Mouse (Mus musculus): ENCODE measurements at regions not wholly inside any gene's neighbourhood (a gene's known extent, or its start where the extent isn't known, plus 50 kb on each side); places are given as distances from the start of the nearest gene placed in this dataset.

- no peak overlapping the region for H3K27ac ChIP-seq (ENCODE audit: insufficient read depth, low read length)
- H3K4me3 ChIP-seq (ENCODE audit: insufficient read depth, low read length), result no peak overlapping the region
- TF ChIP-seq POLR2A (IDR thresholded peaks at IDR 0.05; ENCODE audit: extremely low read depth, insufficient read depth, low read length), result no peak
- no peak for TF ChIP-seq CTCF (IDR thresholded peaks at IDR 0.05; ENCODE audit: extremely low read depth, insufficient read depth, low read length)
- no peaks in the 10 kb centered on the region for H3K4me1 ChIP-seq (ENCODE audit: control insufficient read depth, insufficient read depth, low read length)
Observed at GRCm38 (mm10) chr4:55741355-55741754, 209.1 kb upstream of the Klf4 start.

- H3K4me1 ChIP-seq (ENCODE audit: control insufficient read depth, insufficient read depth, low read length), result no peaks in the 10 kb centered on the region
- no peak overlapping the region for H3K27ac ChIP-seq (ENCODE audit: insufficient read depth, low read length)
- H3K4me3 ChIP-seq (ENCODE audit: insufficient read depth, low read length), result no peak overlapping the region
- no peak for TF ChIP-seq CTCF (IDR thresholded peaks at IDR 0.05; ENCODE audit: extremely low read depth, insufficient read depth, low read length)
- no peak for TF ChIP-seq POLR2A (IDR thresholded peaks at IDR 0.05; ENCODE audit: extremely low read depth, insufficient read depth, low read length)
Observed at GRCm38 (mm10) chr4:55740062-55740461, 207.8 kb upstream of the Klf4 start.

GRCm38 (mm10) chr4:55738714-55739113, 206.4 kb upstream of the Klf4 start:
- no peak overlapping the region for H3K27ac ChIP-seq (ENCODE audit: insufficient read depth, low read length)
- no peak overlapping the region for H3K4me3 ChIP-seq (ENCODE audit: insufficient read depth, low read length)
- H3K4me1 ChIP-seq (ENCODE audit: control insufficient read depth, insufficient read depth, low read length), result no peaks in the 10 kb centered on the region
- TF ChIP-seq CTCF (IDR thresholded peaks at IDR 0.05; ENCODE audit: extremely low read depth, insufficient read depth, low read length) (no peak), POLR2A (IDR thresholded peaks at IDR 0.05; ENCODE audit: extremely low read depth, insufficient read depth, low read length) (no peak)

GRCm38 (mm10) chr4:55735453-55735852, 203.2 kb upstream of the Klf4 start:
- Histone ChIP-seq H3K4me3 (ENCODE audit: insufficient read depth, low read length) (no peak overlapping the region), H3K4me1 (ENCODE audit: control insufficient read depth, insufficient read depth, low read length) (no peaks in the 10 kb centered on the region), H3K27ac (ENCODE audit: insufficient read depth, low read length) (no peak overlapping the region)
- TF ChIP-seq POLR2A (IDR thresholded peaks at IDR 0.05; ENCODE audit: extremely low read depth, insufficient read depth, low read length), result no peak
- TF ChIP-seq CTCF (IDR thresholded peaks at IDR 0.05; ENCODE audit: extremely low read depth, insufficient read depth, low read length), result no peak

GRCm38 (mm10) chr4:55734331-55734730, 202.1 kb upstream of the Klf4 start:
- Histone ChIP-seq H3K4me3 (ENCODE audit: insufficient read depth, low read length) (no peak overlapping the region), H3K4me1 (ENCODE audit: control insufficient read depth, insufficient read depth, low read length) (no peaks in the 10 kb centered on the region), H3K27ac (ENCODE audit: insufficient read depth, low read length) (no peak overlapping the region)
- no peak for TF ChIP-seq POLR2A (IDR thresholded peaks at IDR 0.05; ENCODE audit: extremely low read depth, insufficient read depth, low read length)
- TF ChIP-seq CTCF (IDR thresholded peaks at IDR 0.05; ENCODE audit: extremely low read depth, insufficient read depth, low read length), result no peak

GRCm38 (mm10) chr4:55733223-55733622, 201.0 kb upstream of the Klf4 start:
- H3K27ac ChIP-seq (ENCODE audit: insufficient read depth, low read length), result no peak overlapping the region
- no peak overlapping the region for H3K4me3 ChIP-seq (ENCODE audit: insufficient read depth, low read length)
- TF ChIP-seq CTCF (IDR thresholded peaks at IDR 0.05; ENCODE audit: extremely low read depth, insufficient read depth, low read length), result no peak
- no peak for TF ChIP-seq POLR2A (IDR thresholded peaks at IDR 0.05; ENCODE audit: extremely low read depth, insufficient read depth, low read length)
- H3K4me1 ChIP-seq (ENCODE audit: control insufficient read depth, insufficient read depth, low read length), result no peaks in the 10 kb centered on the region

- TF ChIP-seq POLR2A (IDR thresholded peaks at IDR 0.05; ENCODE audit: extremely low read depth, insufficient read depth, low read length) (no peak), CTCF (IDR thresholded peaks at IDR 0.05; ENCODE audit: extremely low read depth, insufficient read depth, low read length) (no peak)
- Histone ChIP-seq H3K4me1 (ENCODE audit: control insufficient read depth, insufficient read depth, low read length) (no peaks in the 10 kb centered on the region), H3K4me3 (ENCODE audit: insufficient read depth, low read length) (no peak overlapping the region), H3K27ac (ENCODE audit: insufficient read depth, low read length) (no peak overlapping the region)
Observed at GRCm38 (mm10) chr4:55732006-55732405, 199.7 kb upstream of the Klf4 start.

- Histone ChIP-seq H3K27ac (ENCODE audit: insufficient read depth, low read length) (no peak overlapping the region), H3K4me1 (ENCODE audit: control insufficient read depth, insufficient read depth, low read length) (no peaks in the 10 kb centered on the region), H3K4me3 (ENCODE audit: insufficient read depth, low read length) (no peak overlapping the region)
- TF ChIP-seq CTCF (IDR thresholded peaks at IDR 0.05; ENCODE audit: extremely low read depth, insufficient read depth, low read length) (no peak), POLR2A (IDR thresholded peaks at IDR 0.05; ENCODE audit: extremely low read depth, insufficient read depth, low read length) (no peak)
Observed at GRCm38 (mm10) chr4:55730266-55730665, 198.0 kb upstream of the Klf4 start.

GRCm38 (mm10) chr4:55727178-55727577, 194.9 kb upstream of the Klf4 start:
- no peak for TF ChIP-seq CTCF (IDR thresholded peaks at IDR 0.05; ENCODE audit: extremely low read depth, insufficient read depth, low read length)
- no peak for TF ChIP-seq POLR2A (IDR thresholded peaks at IDR 0.05; ENCODE audit: extremely low read depth, insufficient read depth, low read length)
- H3K27ac ChIP-seq (ENCODE audit: insufficient read depth, low read length), result no peak overlapping the region
- H3K4me3 ChIP-seq (ENCODE audit: insufficient read depth, low read length), result no peak overlapping the region
- H3K4me1 ChIP-seq (ENCODE audit: control insufficient read depth, insufficient read depth, low read length), result no peaks in the 10 kb centered on the region

GRCm38 (mm10) chr4:55726081-55726480, 193.8 kb upstream of the Klf4 start:
- Histone ChIP-seq H3K4me1 (ENCODE audit: control insufficient read depth, insufficient read depth, low read length) (no peaks in the 10 kb centered on the region), H3K27ac (ENCODE audit: insufficient read depth, low read length) (no peak overlapping the region), H3K4me3 (ENCODE audit: insufficient read depth, low read length) (no peak overlapping the region)
- TF ChIP-seq POLR2A (IDR thresholded peaks at IDR 0.05; ENCODE audit: extremely low read depth, insufficient read depth, low read length) (no peak), CTCF (IDR thresholded peaks at IDR 0.05; ENCODE audit: extremely low read depth, insufficient read depth, low read length) (no peak)

- Histone ChIP-seq H3K4me1 (ENCODE audit: control insufficient read depth, insufficient read depth, low read length) (no peaks in the 10 kb centered on the region), H3K27ac (ENCODE audit: insufficient read depth, low read length) (no peak overlapping the region), H3K4me3 (ENCODE audit: insufficient read depth, low read length) (no peak overlapping the region)
- TF ChIP-seq CTCF (IDR thresholded peaks at IDR 0.05; ENCODE audit: extremely low read depth, insufficient read depth, low read length) (no peak), POLR2A (IDR thresholded peaks at IDR 0.05; ENCODE audit: extremely low read depth, insufficient read depth, low read length) (no peak)
Observed at GRCm38 (mm10) chr4:55724286-55724685, 192.0 kb upstream of the Klf4 start.
